Mouse (Mus musculus): ENCODE results near the gene Ddx59. TPM values are rescaled to one million over a fixed set of nuclear protein-coding genes. Genes with fewer than 3 reads are reported as not detected.
A peak's percentile ranks its signal among the peaks of the same experiment; 100 is the strongest.

The Ddx59 gene
- 0.07 and 0.09 TPM in 2 replicates for polyA plus RNA-seq (2012)

DNA sequence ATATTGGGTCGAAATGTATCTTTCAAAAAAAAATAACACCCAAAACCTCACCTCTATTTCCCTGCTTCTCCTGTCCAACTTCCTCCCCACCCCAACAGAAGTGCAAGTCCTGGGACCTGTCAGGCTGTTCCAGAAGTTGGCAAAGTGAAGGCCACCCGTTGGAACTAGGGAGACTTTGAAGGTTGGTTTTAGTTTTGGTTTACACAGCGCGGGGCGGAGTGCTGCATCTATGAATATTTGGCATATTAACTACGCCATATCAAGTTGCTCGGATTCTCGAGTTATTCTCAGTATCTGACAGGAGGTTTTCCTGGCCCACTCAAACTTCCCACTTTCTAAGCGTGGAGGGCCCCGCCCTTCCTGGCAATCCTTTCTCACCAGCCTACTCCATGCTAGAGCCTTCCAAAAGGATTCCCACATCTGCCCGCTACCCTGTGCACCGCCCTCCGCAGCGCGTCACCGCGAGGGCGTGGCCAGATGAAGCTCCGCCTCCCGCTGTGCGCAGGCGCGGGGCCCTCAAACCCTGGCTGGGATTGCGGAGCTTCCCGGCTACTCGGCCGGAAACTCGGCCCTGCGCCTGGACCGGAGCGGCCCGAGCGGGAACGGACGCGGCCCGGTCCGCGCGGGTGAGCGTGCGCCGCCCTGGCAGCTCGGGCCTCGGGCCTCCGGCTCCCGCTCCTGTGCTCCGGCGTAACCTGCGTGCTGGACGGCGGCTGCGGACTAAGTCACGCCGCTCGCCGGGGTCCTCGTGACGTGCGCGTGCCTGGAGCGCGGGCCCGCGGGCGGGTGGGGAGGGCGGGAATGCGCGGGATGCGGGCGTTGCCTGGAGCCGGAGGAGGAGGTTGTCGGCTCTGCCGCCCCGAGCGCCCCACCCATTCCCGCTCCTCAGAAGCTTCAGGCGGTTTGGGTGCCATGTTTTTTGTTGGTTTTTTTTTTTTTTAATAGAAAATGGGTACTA is at the start of gene Ddx59:
TSS of gene Ddx59 (plus strand) at position 474 of the 958 bp plus-strand sequence.
- TF ChIP-seq GATA1 (IDR thresholded peaks at IDR 0.05; ENCODE audit: low read length) (no peak), TAL1 (IDR thresholded peaks at IDR 0.05; ENCODE audit: low read length) (no peak)
- H3K4me1 ChIP-seq (ENCODE audit: control insufficient read depth), result peaks cover 41% of the 10 kb centered on the region
- H3K36me3 ChIP-seq (ENCODE audit: control insufficient read depth), result peaks cover 37% of the 10 kb centered on the region
- peak within 1 kb of the TSS; percentile 93 for H3K4me3 ChIP-seq (replicated peaks)
- 0 out of 2 replicates have a peak, but pooled peaks cover 2% of the 10 kb centered on the region for H3K27me3 ChIP-seq (ENCODE audit: control insufficient read depth)
- H3K9me3 ChIP-seq (ENCODE audit: control insufficient read depth, low read length), result no peaks in the 10 kb centered on the region

DNA sequence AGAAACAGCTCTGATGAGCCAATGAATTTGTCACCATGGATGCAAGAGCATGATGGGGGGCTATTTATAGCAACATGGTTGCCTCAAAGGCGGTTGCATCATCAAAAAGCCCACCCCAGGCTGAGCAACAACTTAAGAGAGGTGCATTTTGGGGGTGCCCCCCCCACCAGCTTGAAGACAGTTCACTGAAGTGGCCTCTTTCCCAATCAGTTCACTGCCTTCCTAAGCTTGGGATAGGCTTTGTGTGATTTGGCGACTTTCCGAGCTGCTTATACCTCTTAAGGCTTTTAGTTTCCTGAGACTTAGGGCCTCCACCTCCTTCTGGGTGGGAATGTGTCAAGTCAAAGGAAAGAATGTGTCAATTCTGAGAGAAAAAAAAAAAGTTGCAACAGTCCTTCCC is 49.1 kb upstream of the Ddx59 start:
- TF ChIP-seq TAL1 (IDR thresholded peaks at IDR 0.05; ENCODE audit: low read length) (no peak), GATA1 (IDR thresholded peaks at IDR 0.05; ENCODE audit: low read length) (no peak)
- peaks cover 23% of the 10 kb centered on the region for H3K27me3 ChIP-seq (ENCODE audit: control insufficient read depth)
- H3K4me3 ChIP-seq (replicated peaks), result no peak overlapping the region
- peaks cover 19% of the 10 kb centered on the region for H3K4me1 ChIP-seq (ENCODE audit: control insufficient read depth)
- H3K36me3 ChIP-seq (ENCODE audit: control insufficient read depth), result no peaks in the 10 kb centered on the region
- no peaks in the 10 kb centered on the region for H3K9me3 ChIP-seq (ENCODE audit: control insufficient read depth, low read length)

DNA sequence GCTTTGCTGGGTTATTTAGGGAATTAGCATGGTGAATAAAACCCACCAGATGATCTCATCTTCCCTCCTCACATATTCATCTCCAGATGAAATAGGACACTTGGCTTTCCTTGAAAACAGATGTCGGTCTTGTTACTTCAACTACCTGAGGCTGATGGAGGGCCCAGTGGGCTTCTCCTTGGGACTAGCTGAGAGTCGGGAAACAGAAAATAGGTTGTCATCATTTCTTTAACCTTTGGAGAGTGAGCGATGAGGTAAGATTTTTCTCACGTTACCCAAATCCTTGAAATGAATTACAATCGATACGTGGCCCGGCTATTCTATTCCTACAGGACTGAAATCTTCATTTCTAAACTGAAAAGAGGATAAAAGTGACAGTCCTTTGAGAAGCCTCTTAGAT is 35.8 kb upstream of the Ddx59 start:
- TF ChIP-seq TAL1 (IDR thresholded peaks at IDR 0.05; ENCODE audit: low read length), result no peak
- peaks cover 12% of the 10 kb centered on the region for H3K27me3 ChIP-seq (ENCODE audit: control insufficient read depth)
- H3K4me1 ChIP-seq (ENCODE audit: control insufficient read depth), result no peaks in the 10 kb centered on the region; the same call in 1 of the 2 replicates
- H3K9me3 ChIP-seq (ENCODE audit: control insufficient read depth, low read length), result peaks cover 7% of the 10 kb centered on the region
- H3K4me3 ChIP-seq (replicated peaks), result no peak overlapping the region
- H3K36me3 ChIP-seq (ENCODE audit: control insufficient read depth), result no peaks in the 10 kb centered on the region

DNA sequence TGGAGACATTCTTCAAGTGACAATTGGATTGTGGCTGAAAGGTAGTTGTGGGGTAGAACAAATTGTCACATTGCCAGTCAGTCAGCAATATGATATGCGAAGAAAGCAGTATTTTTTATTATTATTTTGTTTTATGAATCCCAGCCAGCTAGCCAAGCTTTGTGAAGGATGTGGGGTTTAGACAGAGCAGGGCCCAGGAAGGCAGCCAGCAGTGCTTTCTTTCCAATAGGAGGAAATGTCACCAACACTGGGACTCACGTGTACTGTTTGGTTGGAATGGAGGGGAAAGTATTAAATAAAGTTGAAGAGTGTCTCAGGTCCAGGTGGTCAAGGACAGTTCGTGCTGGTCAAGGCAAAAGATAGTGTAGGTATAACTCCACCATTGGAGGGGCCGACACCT is 34.9 kb upstream of the Ddx59 start:
- Histone ChIP-seq H3K4me1 (ENCODE audit: control insufficient read depth) (no peaks in the 10 kb centered on the region; the same call in 1 of the 2 replicates), H3K27me3 (ENCODE audit: control insufficient read depth) (peaks cover 13% of the 10 kb centered on the region), H3K36me3 (ENCODE audit: control insufficient read depth) (no peaks in the 10 kb centered on the region), H3K4me3 (replicated peaks) (no peak overlapping the region), H3K9me3 (ENCODE audit: control insufficient read depth, low read length) (peaks cover 5% of the 10 kb centered on the region)
- TF ChIP-seq GATA1 (IDR thresholded peaks at IDR 0.05; ENCODE audit: low read length), result no peak
- no peak for TF ChIP-seq TAL1 (IDR thresholded peaks at IDR 0.05; ENCODE audit: low read length)

DNA sequence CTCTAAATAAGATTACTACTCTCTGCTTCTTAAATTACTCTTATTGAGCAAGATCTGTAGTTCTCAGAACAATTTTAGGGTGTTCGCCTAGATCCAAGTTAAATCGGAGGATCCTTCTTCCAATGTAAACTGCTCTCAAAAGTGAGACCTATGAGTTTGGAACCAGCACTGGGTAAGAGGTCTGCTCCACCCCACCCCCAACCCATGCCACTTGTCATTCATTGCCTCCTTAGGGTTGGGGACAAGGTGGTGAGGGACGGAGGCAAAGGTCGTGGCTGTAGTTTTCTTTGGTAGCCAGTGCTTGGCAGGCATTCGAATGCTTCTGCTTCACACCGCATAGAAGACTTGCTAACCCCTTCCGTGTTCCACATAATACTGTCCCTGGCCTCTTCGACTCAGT is 34.5 kb upstream of the Ddx59 start:
- H3K27me3 ChIP-seq (ENCODE audit: control insufficient read depth), result peaks cover 18% of the 10 kb centered on the region
- H3K9me3 ChIP-seq (ENCODE audit: control insufficient read depth, low read length), result peaks cover 5% of the 10 kb centered on the region
- no peaks in the 10 kb centered on the region for H3K36me3 ChIP-seq (ENCODE audit: control insufficient read depth)
- TF ChIP-seq GATA1 (IDR thresholded peaks at IDR 0.05; ENCODE audit: low read length) (no peak), TAL1 (IDR thresholded peaks at IDR 0.05; ENCODE audit: low read length) (no peak)
- no peaks in the 10 kb centered on the region; the same call in 1 of the 2 replicates for H3K4me1 ChIP-seq (ENCODE audit: control insufficient read depth)
- no peak overlapping the region for H3K4me3 ChIP-seq (replicated peaks)

DNA sequence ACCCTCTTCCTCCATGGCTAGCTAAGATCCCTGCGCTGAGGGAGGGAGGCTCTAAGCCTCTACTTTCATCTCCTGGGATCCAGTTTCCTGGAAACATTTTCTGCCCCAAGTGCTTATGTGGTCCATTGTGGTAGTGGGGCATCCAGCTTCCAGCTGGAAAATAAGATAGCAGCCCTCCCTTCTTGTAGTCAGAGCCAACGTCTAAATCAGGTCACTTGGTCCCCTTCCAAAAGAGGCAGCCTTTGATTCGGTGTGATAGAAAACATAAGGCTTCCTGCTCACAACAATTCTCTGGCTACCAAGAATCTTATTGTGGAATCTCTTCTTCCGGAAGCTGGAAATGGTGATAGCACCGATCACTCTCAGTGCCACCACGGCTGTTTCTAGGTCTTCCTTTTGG is 33.9 kb upstream of the Ddx59 start:
- TF ChIP-seq GATA1 (IDR thresholded peaks at IDR 0.05; ENCODE audit: low read length), result no peak
- TF ChIP-seq TAL1 (IDR thresholded peaks at IDR 0.05; ENCODE audit: low read length), result no peak
- Histone ChIP-seq H3K4me3 (replicated peaks) (no peak overlapping the region), H3K36me3 (ENCODE audit: control insufficient read depth) (no peaks in the 10 kb centered on the region), H3K9me3 (ENCODE audit: control insufficient read depth, low read length) (peaks cover 5% of the 10 kb centered on the region), H3K27me3 (ENCODE audit: control insufficient read depth) (peaks cover 23% of the 10 kb centered on the region), H3K4me1 (ENCODE audit: control insufficient read depth) (no peaks in the 10 kb centered on the region; the same call in 1 of the 2 replicates)

DNA sequence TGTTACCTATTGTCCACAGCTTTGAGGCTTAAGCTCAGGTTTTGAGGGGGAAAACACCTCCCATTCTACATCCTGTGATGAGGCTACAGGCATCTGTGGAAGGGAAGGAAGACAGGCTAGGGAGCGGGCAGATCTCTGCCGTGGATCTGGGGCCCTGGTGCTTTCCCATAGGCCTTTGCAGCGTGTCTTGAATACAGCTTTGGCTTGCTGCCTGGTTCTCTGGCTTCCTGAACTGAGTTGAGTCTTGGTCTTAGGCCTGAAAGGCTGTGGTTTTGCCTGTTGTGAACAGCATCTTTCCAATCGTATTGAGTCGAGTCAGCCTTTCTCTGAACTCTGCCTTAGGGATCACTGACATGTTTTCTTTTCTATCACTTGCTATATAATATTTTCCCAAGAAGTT is 33.5 kb upstream of the Ddx59 start:
- Histone ChIP-seq H3K9me3 (ENCODE audit: control insufficient read depth, low read length) (peaks cover 5% of the 10 kb centered on the region), H3K36me3 (ENCODE audit: control insufficient read depth) (no peaks in the 10 kb centered on the region), H3K27me3 (ENCODE audit: control insufficient read depth) (peaks cover 23% of the 10 kb centered on the region), H3K4me1 (ENCODE audit: control insufficient read depth) (no peaks in the 10 kb centered on the region; the same call in 1 of the 2 replicates), H3K4me3 (replicated peaks) (no peak overlapping the region)
- no peak for TF ChIP-seq TAL1 (IDR thresholded peaks at IDR 0.05; ENCODE audit: low read length)
- no peak for TF ChIP-seq GATA1 (IDR thresholded peaks at IDR 0.05; ENCODE audit: low read length)

DNA sequence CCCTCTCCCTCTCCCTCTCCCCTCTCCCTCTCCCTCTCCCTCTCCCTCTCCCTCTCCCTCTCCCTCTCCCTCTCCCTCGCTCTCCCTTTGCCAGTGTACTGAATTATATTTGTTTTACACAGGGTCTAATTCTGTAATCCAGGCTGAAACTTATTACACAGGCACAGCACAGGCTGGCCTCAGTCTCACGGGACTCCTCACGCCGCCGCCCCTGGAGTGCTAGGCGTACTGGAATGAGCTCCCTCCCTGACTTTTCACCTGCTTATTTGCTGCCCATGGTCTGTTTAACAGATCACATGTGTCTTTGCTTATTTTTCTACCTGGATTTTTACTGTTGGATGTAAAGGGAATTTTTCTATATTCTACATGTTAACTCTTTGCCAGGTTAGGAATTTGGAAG is 28.2 kb upstream of the Ddx59 start:
- TF ChIP-seq GATA1 (IDR thresholded peaks at IDR 0.05; ENCODE audit: low read length), result no peak
- TF ChIP-seq TAL1 (IDR thresholded peaks at IDR 0.05; ENCODE audit: low read length), result no peak
- no peaks in the 10 kb centered on the region for H3K4me1 ChIP-seq (ENCODE audit: control insufficient read depth)
- H3K27me3 ChIP-seq (ENCODE audit: control insufficient read depth), result peaks cover 40% of the 10 kb centered on the region
- no peak overlapping the region for H3K4me3 ChIP-seq (replicated peaks)
- H3K9me3 ChIP-seq (ENCODE audit: control insufficient read depth, low read length), result no peaks in the 10 kb centered on the region
- H3K36me3 ChIP-seq (ENCODE audit: control insufficient read depth), result no peaks in the 10 kb centered on the region

DNA sequence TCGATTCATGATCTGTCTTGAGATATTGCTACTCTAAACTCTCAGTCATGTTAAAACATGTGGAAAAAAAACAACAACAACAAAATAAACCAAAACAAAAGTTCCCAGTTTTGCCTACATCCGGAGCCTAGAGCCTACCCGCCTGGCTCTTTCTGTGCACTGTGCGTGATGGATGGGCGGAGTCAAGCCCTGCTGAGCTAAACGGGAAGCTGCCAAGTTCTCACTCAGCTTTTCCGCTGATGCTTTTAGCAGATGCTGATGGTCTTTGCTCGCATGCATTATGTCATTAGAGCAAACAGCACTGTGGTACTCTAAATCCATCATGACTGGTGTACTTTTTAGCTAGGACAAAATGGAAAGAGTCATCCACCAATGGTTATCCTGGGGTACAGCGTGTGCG is 20.6 kb upstream of the Ddx59 start:
- Histone ChIP-seq H3K27me3 (ENCODE audit: control insufficient read depth) (peaks cover 45% of the 10 kb centered on the region), H3K4me1 (ENCODE audit: control insufficient read depth) (peaks cover 4% of the 10 kb centered on the region)
- TF ChIP-seq TAL1 (IDR thresholded peaks at IDR 0.05; ENCODE audit: low read length) (no peak), GATA1 (IDR thresholded peaks at IDR 0.05; ENCODE audit: low read length) (no peak)

More for the DNA sequence above, 20.6 kb upstream of the Ddx59 start:
- no peaks in the 10 kb centered on the region for H3K36me3 ChIP-seq (ENCODE audit: control insufficient read depth)
- no peaks in the 10 kb centered on the region for H3K9me3 ChIP-seq (ENCODE audit: control insufficient read depth, low read length)
- H3K4me3 ChIP-seq (replicated peaks), result peak overlapping the region; percentile 37
